Comparison of ENCODE assay signal across 8 mouse cellular contexts in genomic region chr5:30550334-30551021, GRCm38 (mm10). TPM values are rescaled to one million over a fixed set of nuclear protein-coding genes. Genes with fewer than 3 reads are reported as not detected.
DNase-seq lines count a peak whose midpoint lies in the region; ATAC-seq lines count a peak whose summit lies in the region.

No protein-coding gene starts in this region.

- no peaks in the 10 kb centered on the region for H3K9me3 ChIP-seq in forebrain, embryonic 15.5 days
- no peaks in the 10 kb centered on the region for H3K9me3 ChIP-seq in forebrain, embryonic 10.5 days
- no peaks in the 10 kb centered on the region for H3K9me3 ChIP-seq in midbrain, embryonic 14.5 days (ENCODE audit: control insufficient read depth, low read length)
- H3K9me3 ChIP-seq in midbrain, embryonic 13.5 days: no peaks in the 10 kb centered on the region

- no peaks in the 10 kb centered on the region for H3K27me3 ChIP-seq in forebrain, embryonic 15.5 days
- no peaks in the 10 kb centered on the region for H3K27me3 ChIP-seq in forebrain, embryonic 10.5 days (ENCODE audit: poor library complexity, severe bottlenecking)
- no peaks in the 10 kb centered on the region for H3K27me3 ChIP-seq in midbrain, embryonic 14.5 days (ENCODE audit: control insufficient read depth, insufficient read depth, low read length)
- H3K27me3 ChIP-seq in midbrain, embryonic 13.5 days: no peaks in the 10 kb centered on the region

- H3K4me3 ChIP-seq in forebrain, embryonic 15.5 days: no peak overlapping the region
- H3K4me3 ChIP-seq in forebrain, embryonic 10.5 days: no peak overlapping the region
- H3K4me3 ChIP-seq in midbrain, embryonic 14.5 days (replicated peaks; ENCODE audit: low read depth, low read length): no peak overlapping the region
- H3K4me3 ChIP-seq in midbrain, embryonic 13.5 days (replicated peaks): no peak overlapping the region

- H3K27ac ChIP-seq in forebrain, embryonic 15.5 days (replicated peaks): no peak overlapping the region
- H3K27ac ChIP-seq in forebrain, embryonic 10.5 days: no peak overlapping the region
- no peak overlapping the region for H3K27ac ChIP-seq in midbrain, embryonic 14.5 days (replicated peaks; ENCODE audit: low read depth, low read length)
- no peak overlapping the region for H3K27ac ChIP-seq in midbrain, embryonic 13.5 days

- H3K9ac ChIP-seq in forebrain, embryonic 15.5 days (replicated peaks): no peak overlapping the region
- H3K9ac ChIP-seq in midbrain, embryonic 14.5 days (replicated peaks; ENCODE audit: low read length): no peak overlapping the region
- no peak overlapping the region for H3K9ac ChIP-seq in midbrain, embryonic 13.5 days (replicated peaks)

- no peaks in the 10 kb centered on the region for H3K36me3 ChIP-seq in forebrain, embryonic 15.5 days
- no peaks in the 10 kb centered on the region for H3K36me3 ChIP-seq in forebrain, embryonic 10.5 days (replicated peaks)
- H3K36me3 ChIP-seq in midbrain, embryonic 14.5 days (ENCODE audit: control insufficient read depth, insufficient read depth, low read length): no peaks in the 10 kb centered on the region
- no peaks in the 10 kb centered on the region for H3K36me3 ChIP-seq in midbrain, embryonic 13.5 days

- H3K4me1 ChIP-seq in forebrain, embryonic 15.5 days: peaks cover 7% of the 10 kb centered on the region
- peaks cover 9% of the 10 kb centered on the region; the same call in 1 of the 2 replicates for H3K4me1 ChIP-seq in forebrain, embryonic 10.5 days
- H3K4me1 ChIP-seq in midbrain, embryonic 14.5 days (ENCODE audit: control insufficient read depth, insufficient read depth, low read length): no peaks in the 10 kb centered on the region
- no peaks in the 10 kb centered on the region for H3K4me1 ChIP-seq in midbrain, embryonic 13.5 days (replicated peaks)

- 60% methylated on average over 9 of the region's 9 CpGs for WGBS in forebrain, embryonic 15.5 days
- WGBS in forebrain, embryonic 10.5 days: 66% methylated on average over 9 of the region's 9 CpGs
- WGBS in midbrain, embryonic 14.5 days: 59% methylated on average over 9 of the region's 9 CpGs
- 66% methylated on average over 9 of the region's 9 CpGs for WGBS in midbrain, embryonic 13.5 days

- no peak for DNase-seq in forebrain, embryonic 10.5 days (ENCODE audit: extremely low spot score, low spot score)
- DNase-seq in midbrain, embryonic 14.5 days: peak; percentile 49
- DNase-seq in lung, postnatal 10 days: peak; percentile 79
- no peak for DNase-seq in ovary, postnatal 10 days (ENCODE audit: low spot score)
- DNase-seq in gastrocnemius, adult 8-10 months (ENCODE audit: low spot score in 2 of 2): no peak

- no peak overlapping the region for H3K4me2 ChIP-seq in forebrain, embryonic 15.5 days (replicated peaks)
- no peak overlapping the region for H3K4me2 ChIP-seq in midbrain, embryonic 14.5 days (ENCODE audit: low read length)
- no peak overlapping the region for H3K4me2 ChIP-seq in midbrain, embryonic 13.5 days (replicated peaks)

- ATAC-seq in forebrain, embryonic 15.5 days (replicated peaks): peak; percentile 78
- ATAC-seq in midbrain, embryonic 14.5 days (ENCODE audit: low FRiP score, low TSS enrichment): no peak
- ATAC-seq in midbrain, embryonic 13.5 days: no peak; the same call in 1 of the 2 replicates
- peak; percentile 62; the same call in 1 of the 2 replicates for ATAC-seq in common myeloid progenitor, adult 5-6 weeks (replicated peaks; ENCODE audit: low read depth, poor library complexity, severe bottlenecking)

RNA-seq across cellular contexts. Expression of gene Cib4, which starts 4.8 kb away (rescaled TPM):
- not detected in 2 replicates for polyA plus RNA-seq in forebrain, embryonic 15.5 days (2015; fragmentation: Nextera tagmentation; extraction: Ambion mirVana)
- not detected in 2 replicates for polyA plus RNA-seq in forebrain, embryonic 10.5 days (2016; fragmentation: Nextera tagmentation; extraction: Ambion mirVana)
- polyA plus RNA-seq in midbrain, embryonic 14.5 days (2014; fragmentation: Nextera tagmentation; extraction: Ambion mirVana): not detected in 2 replicates
- polyA plus RNA-seq in midbrain, embryonic 13.5 days (2015; fragmentation: Nextera tagmentation; extraction: Ambion mirVana): not detected in 2 replicates
- total RNA-seq in common myeloid progenitor, adult 5-6 weeks (2017): not detected in 2 replicates
- total RNA-seq in gastrocnemius, adult 8-10 months (2022): not detected

RNA-seq across cellular contexts. Expression of gene Kcnk3, which starts 37.5 kb away (rescaled TPM):
- 2.3 and 3.1 TPM in 2 replicates for polyA plus RNA-seq in forebrain, embryonic 15.5 days (2015; fragmentation: Nextera tagmentation; extraction: Ambion mirVana)
- 0.05 and 0.14 TPM in 2 replicates for polyA plus RNA-seq in forebrain, embryonic 10.5 days (2016; fragmentation: Nextera tagmentation; extraction: Ambion mirVana)
- 4.7 and 6.6 TPM in 2 replicates for polyA plus RNA-seq in midbrain, embryonic 14.5 days (2014; fragmentation: Nextera tagmentation; extraction: Ambion mirVana)
- polyA plus RNA-seq in midbrain, embryonic 13.5 days (2015; fragmentation: Nextera tagmentation; extraction: Ambion mirVana): 1.9 and 2.0 TPM in 2 replicates
- total RNA-seq in common myeloid progenitor, adult 5-6 weeks (2017): not detected in 2 replicates
- total RNA-seq in gastrocnemius, adult 8-10 months (2022): 1 to 10 TPM in 1 of 4 experiments, under 1 TPM in 3; 0.17 to 1.2 (median 0.39) TPM

Comparison
In these comparisons a context has a peak if more than half of its experiments do, and no peak if none do; other contexts are left out.
1. ATAC-seq: peak in forebrain, embryonic 15.5 days (single experiment) and common myeloid progenitor, adult 5-6 weeks (single experiment); none in midbrain, embryonic 14.5 days (single experiment) and midbrain, embryonic 13.5 days (single experiment).
2. DNase-seq: peak in midbrain, embryonic 14.5 days (single experiment) and lung, postnatal 10 days (single experiment); none in forebrain, embryonic 10.5 days (single experiment), ovary, postnatal 10 days (single experiment) and gastrocnemius, adult 8-10 months (0 of 2).